Mouse (Mus musculus): ENCODE measurements around the gene Trmt112. TPM values are rescaled to one million over a fixed set of nuclear protein-coding genes. Genes with fewer than 3 reads are reported as not detected.

The Trmt112 gene
- polyA plus RNA-seq (2016; fragmentation: Nextera tagmentation; extraction: Ambion mirVana) = 165 and 167 TPM in 2 replicates

GRCm38 (mm10) chr19:6909507-6910289, at the start of gene Trmt112, which contains the start of gene Prdx5:
TSS of gene Trmt112 (plus strand) at chr19:6909698.
TSS of gene Prdx5 (minus strand) at chr19:6910106.
- Histone ChIP-seq H3K9me3 (no peaks in the 10 kb centered on the region), H3K4me2 (peak within 1 kb of the TSS; percentile 68), H3K27ac (peak within 1 kb of the TSS; percentile 98), H3K27me3 (no peaks in the 10 kb centered on the region), H3K4me1 (replicated peaks) (peaks cover 20% of the 10 kb centered on the region), H3K36me3 (peaks cover 57% of the 10 kb centered on the region), H3K9ac (replicated peaks) (peak within 1 kb of the TSS; percentile 70), H3K4me3 (replicated peaks) (peak within 1 kb of the TSS; percentile 62)
- ATAC-seq (ENCODE audit: insufficient number of reproducible peaks, insufficient read depth, low FRiP score, low TSS enrichment, low read depth) = peak; percentile 91
- WGBS = under 1% methylated on average over 65 of the region's 65 CpGs

GRCm38 (mm10) chr19:6859971-6860370, 49.5 kb upstream of the Trmt112 start:
- Histone ChIP-seq H3K4me2 (no peak overlapping the region), H3K36me3 (no peaks in the 10 kb centered on the region), H3K27me3 (peaks cover 19% of the 10 kb centered on the region), H3K4me3 (replicated peaks) (no peak overlapping the region), H3K9ac (replicated peaks) (no peak overlapping the region), H3K4me1 (replicated peaks) (peaks cover 11% of the 10 kb centered on the region), H3K9me3 (no peaks in the 10 kb centered on the region), H3K27ac (no peak overlapping the region)
- no peak for ATAC-seq (ENCODE audit: insufficient number of reproducible peaks, insufficient read depth, low FRiP score, low TSS enrichment, low read depth)
- 80% methylated on average over 3 of the region's 3 CpGs for WGBS

- Histone ChIP-seq H3K9ac (replicated peaks) (no peak overlapping the region), H3K4me3 (replicated peaks) (no peak overlapping the region), H3K4me2 (no peak overlapping the region), H3K9me3 (no peaks in the 10 kb centered on the region), H3K4me1 (replicated peaks) (peaks cover 4% of the 10 kb centered on the region), H3K27me3 (peaks cover 12% of the 10 kb centered on the region), H3K36me3 (no peaks in the 10 kb centered on the region), H3K27ac (no peak overlapping the region)
- no peak for ATAC-seq (ENCODE audit: insufficient number of reproducible peaks, insufficient read depth, low FRiP score, low TSS enrichment, low read depth)
- 83% methylated on average over 6 of the region's 6 CpGs for WGBS
Measured at GRCm38 (mm10) chr19:6860706-6861105, 48.8 kb upstream of the Trmt112 start.

GRCm38 (mm10) chr19:6861451-6861850, 48.0 kb upstream of the Trmt112 start:
- no peaks in the 10 kb centered on the region for H3K4me1 ChIP-seq (replicated peaks)
- no peak for ATAC-seq (ENCODE audit: insufficient number of reproducible peaks, insufficient read depth, low FRiP score, low TSS enrichment, low read depth)
- peaks cover 4% of the 10 kb centered on the region; the same call in 1 of the 2 replicates for H3K27me3 ChIP-seq
- H3K4me2 ChIP-seq = no peak overlapping the region
- no peak overlapping the region for H3K27ac ChIP-seq
- H3K9me3 ChIP-seq = no peaks in the 10 kb centered on the region
- 83% methylated on average over 4 of the region's 4 CpGs for WGBS
- no peak overlapping the region for H3K4me3 ChIP-seq (replicated peaks)
- H3K9ac ChIP-seq (replicated peaks) = no peak overlapping the region
- no peaks in the 10 kb centered on the region for H3K36me3 ChIP-seq

- WGBS = 3% methylated on average over 5 of the region's 5 CpGs
- Histone ChIP-seq H3K27ac (no peak overlapping the region), H3K27me3 (no peaks in the 10 kb centered on the region), H3K9ac (replicated peaks) (0 out of 2 replicates have a peak overlapping the region, but pooled peaks have one; percentile 23), H3K4me1 (replicated peaks) (peaks cover 8% of the 10 kb centered on the region; the same call in 1 of the 2 replicates), H3K4me3 (replicated peaks) (no peak overlapping the region; the same call in 1 of the 2 replicates), H3K36me3 (no peaks in the 10 kb centered on the region), H3K9me3 (no peaks in the 10 kb centered on the region), H3K4me2 (peak overlapping the region; percentile 43)
- no peak for ATAC-seq (ENCODE audit: insufficient number of reproducible peaks, insufficient read depth, low FRiP score, low TSS enrichment, low read depth)
Measured at GRCm38 (mm10) chr19:6869355-6869754, 40.1 kb upstream of the Trmt112 start.

GRCm38 (mm10) chr19:6871574-6872271, 37.8 kb upstream of the Trmt112 start:
- no peak for ATAC-seq (ENCODE audit: insufficient number of reproducible peaks, insufficient read depth, low FRiP score, low TSS enrichment, low read depth)
- no peaks in the 10 kb centered on the region for H3K9me3 ChIP-seq
- H3K27ac ChIP-seq = no peak overlapping the region
- no peak overlapping the region for H3K4me3 ChIP-seq (replicated peaks)
- no peaks in the 10 kb centered on the region for H3K36me3 ChIP-seq
- no peak overlapping the region for H3K4me2 ChIP-seq
- no peaks in the 10 kb centered on the region for H3K27me3 ChIP-seq
- H3K9ac ChIP-seq (replicated peaks) = no peak overlapping the region
- WGBS = 66% methylated on average over 5 of the region's 5 CpGs
- H3K4me1 ChIP-seq (replicated peaks) = peaks cover 8% of the 10 kb centered on the region; the same call in 1 of the 2 replicates

- Histone ChIP-seq H3K4me1 (replicated peaks) (peaks cover 8% of the 10 kb centered on the region; the same call in 1 of the 2 replicates), H3K27me3 (no peaks in the 10 kb centered on the region), H3K36me3 (no peaks in the 10 kb centered on the region), H3K27ac (no peak overlapping the region), H3K9me3 (no peaks in the 10 kb centered on the region), H3K4me2 (no peak overlapping the region), H3K9ac (replicated peaks) (no peak overlapping the region), H3K4me3 (replicated peaks) (no peak overlapping the region)
- ATAC-seq (ENCODE audit: insufficient number of reproducible peaks, insufficient read depth, low FRiP score, low TSS enrichment, low read depth) = no peak
- 74% methylated on average over 3 of the region's 3 CpGs for WGBS
Measured at GRCm38 (mm10) chr19:6872701-6873100, 36.8 kb upstream of the Trmt112 start.

- H3K27me3 ChIP-seq = no peaks in the 10 kb centered on the region
- no peak for ATAC-seq (ENCODE audit: insufficient number of reproducible peaks, insufficient read depth, low FRiP score, low TSS enrichment, low read depth)
- H3K27ac ChIP-seq = no peak overlapping the region
- peaks cover 6% of the 10 kb centered on the region; the same call in 1 of the 2 replicates for H3K4me1 ChIP-seq (replicated peaks)
- H3K4me3 ChIP-seq (replicated peaks) = no peak overlapping the region
- 79% methylated on average over 1 of the region's 1 CpGs for WGBS
- no peak overlapping the region for H3K4me2 ChIP-seq
- no peaks in the 10 kb centered on the region for H3K36me3 ChIP-seq
- H3K9me3 ChIP-seq = no peaks in the 10 kb centered on the region
- no peak overlapping the region for H3K9ac ChIP-seq (replicated peaks)
Measured at GRCm38 (mm10) chr19:6874257-6874656, 35.2 kb upstream of the Trmt112 start.

- H3K27me3 ChIP-seq = no peaks in the 10 kb centered on the region
- H3K9me3 ChIP-seq = peaks cover 8% of the 10 kb centered on the region; the same call in 1 of the 2 replicates
- no peak overlapping the region for H3K4me2 ChIP-seq
- no peaks in the 10 kb centered on the region for H3K4me1 ChIP-seq (replicated peaks)
- no peaks in the 10 kb centered on the region for H3K36me3 ChIP-seq
- H3K9ac ChIP-seq (replicated peaks) = no peak overlapping the region
- H3K4me3 ChIP-seq (replicated peaks) = no peak overlapping the region
- no peak for ATAC-seq (ENCODE audit: insufficient number of reproducible peaks, insufficient read depth, low FRiP score, low TSS enrichment, low read depth)
- H3K27ac ChIP-seq = no peak overlapping the region
- WGBS = 82% methylated on average over 6 of the region's 6 CpGs
Measured at GRCm38 (mm10) chr19:6875834-6876233, 33.7 kb upstream of the Trmt112 start.

- peaks cover 9% of the 10 kb centered on the region; the same call in 1 of the 2 replicates for H3K9me3 ChIP-seq
- no peak overlapping the region for H3K9ac ChIP-seq (replicated peaks)
- H3K36me3 ChIP-seq = no peaks in the 10 kb centered on the region
Measured at GRCm38 (mm10) chr19:6876799-6877198, 32.7 kb upstream of the Trmt112 start.

GRCm38 (mm10) chr19:6877965-6878364, 31.5 kb upstream of the Trmt112 start:
- no peak for ATAC-seq (ENCODE audit: insufficient number of reproducible peaks, insufficient read depth, low FRiP score, low TSS enrichment, low read depth)
- no peak overlapping the region for H3K27ac ChIP-seq
- H3K4me3 ChIP-seq (replicated peaks) = no peak overlapping the region
- no peaks in the 10 kb centered on the region for H3K4me1 ChIP-seq (replicated peaks)
- WGBS = 85% methylated on average over 4 of the region's 4 CpGs
- no peaks in the 10 kb centered on the region for H3K27me3 ChIP-seq
- H3K9ac ChIP-seq (replicated peaks) = no peak overlapping the region
- H3K36me3 ChIP-seq = no peaks in the 10 kb centered on the region
- peaks cover 9% of the 10 kb centered on the region; the same call in 1 of the 2 replicates for H3K9me3 ChIP-seq
- no peak overlapping the region for H3K4me2 ChIP-seq

More at GRCm38 (mm10) chr19:6876799-6877198, 32.7 kb upstream of the Trmt112 start:
- no peak for ATAC-seq (ENCODE audit: insufficient number of reproducible peaks, insufficient read depth, low FRiP score, low TSS enrichment, low read depth)
- Histone ChIP-seq H3K27me3 (no peaks in the 10 kb centered on the region), H3K27ac (no peak overlapping the region), H3K4me2 (no peak overlapping the region), H3K4me1 (replicated peaks) (no peaks in the 10 kb centered on the region), H3K4me3 (replicated peaks) (no peak overlapping the region)

Data from limb, embryonic 12.5 days (tissue).